Mouse (Mus musculus): ENCODE results near the gene Usp40.

GRCm38 (mm10) chr1:87913356-87913755 is 95.0 kb downstream of the Usp40 start:
- TF ChIP-seq CTCF (IDR thresholded peaks at IDR 0.05; ENCODE audit: low read depth) = no peak
- TF ChIP-seq EP300 (IDR thresholded peaks at IDR 0.05; ENCODE audit: low read depth) = no peak

Data from liver, embryonic 14.5 days (tissue).